Mouse (Mus musculus) right cerebral cortex, postnatal 25 days (tissue): ENCODE results near the gene Ctrc.
"Not testable (repeated sequence)": the region's sequence is repeated elsewhere in the genome, so short reads cannot be mapped to it uniquely, and the experiment has no call there.

Source experiments
- DNase-seq: peaks from one replicate; pipeline ENCODE4 v3.0.0; 2022

The Ctrc gene

DNA sequence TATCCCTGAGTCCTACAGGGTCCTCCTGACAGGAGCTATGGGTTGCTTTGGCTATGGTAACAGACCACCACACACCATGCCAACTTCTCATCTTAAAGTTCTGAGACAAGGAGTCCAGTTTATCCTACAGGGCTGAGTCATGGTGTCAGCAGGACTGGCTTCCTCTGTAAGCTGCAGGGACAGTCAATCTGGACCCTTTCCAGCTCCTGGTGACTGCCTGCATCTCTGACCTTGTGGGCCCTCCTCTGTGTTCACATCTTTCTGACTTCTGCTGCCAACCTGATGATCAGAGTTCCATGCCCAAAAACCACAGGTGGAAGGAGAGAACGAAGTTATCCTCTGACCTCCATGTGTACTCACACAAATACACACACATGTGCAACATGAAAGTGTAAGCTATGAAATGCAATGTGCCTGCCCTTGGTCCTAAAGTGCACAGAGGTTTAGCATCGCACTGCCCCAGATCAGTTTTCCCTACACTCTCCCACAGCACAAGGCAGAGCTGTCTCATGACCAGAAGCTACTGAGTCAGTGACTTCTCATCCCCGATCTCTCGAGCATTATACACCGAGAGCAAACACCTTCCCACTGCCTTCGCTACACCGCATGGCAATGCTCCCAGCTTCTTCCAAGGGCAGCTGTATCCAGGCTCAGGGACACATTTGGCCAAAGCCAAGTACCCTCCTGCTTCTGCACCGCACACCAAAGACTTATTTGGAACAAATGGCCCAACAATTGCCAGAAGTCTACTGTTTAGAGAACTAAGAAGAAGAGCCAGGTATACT lies 64.8 kb downstream of the Ctrc start:
- no peak for DNase-seq

DNA sequence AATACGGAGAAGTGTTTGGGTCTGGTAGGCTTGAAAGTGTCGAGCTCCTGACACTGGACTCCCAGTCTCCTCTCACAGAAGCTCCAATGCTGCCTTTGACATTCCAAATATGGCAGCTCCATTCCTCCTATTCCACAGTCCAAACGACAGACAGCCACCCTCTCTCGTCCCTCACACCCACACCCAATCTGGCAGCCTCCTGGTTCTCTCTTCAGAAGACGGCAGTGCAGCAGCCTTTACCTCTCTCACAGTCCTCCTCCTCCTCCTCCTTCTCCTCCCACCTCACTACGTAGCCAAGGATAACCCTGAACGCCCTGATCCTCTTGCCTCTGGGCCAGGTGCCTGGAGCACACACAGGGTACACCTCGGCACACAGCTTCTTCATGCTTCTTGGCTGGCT lies 66.3 kb downstream of the Ctrc start:
- DNase-seq, result peak; percentile 76

GRCm38 (mm10) chr4:141773019-141773418 lies 73.1 kb downstream of the Ctrc start:
- DNase-seq, result not testable (repeated sequence)

DNA sequence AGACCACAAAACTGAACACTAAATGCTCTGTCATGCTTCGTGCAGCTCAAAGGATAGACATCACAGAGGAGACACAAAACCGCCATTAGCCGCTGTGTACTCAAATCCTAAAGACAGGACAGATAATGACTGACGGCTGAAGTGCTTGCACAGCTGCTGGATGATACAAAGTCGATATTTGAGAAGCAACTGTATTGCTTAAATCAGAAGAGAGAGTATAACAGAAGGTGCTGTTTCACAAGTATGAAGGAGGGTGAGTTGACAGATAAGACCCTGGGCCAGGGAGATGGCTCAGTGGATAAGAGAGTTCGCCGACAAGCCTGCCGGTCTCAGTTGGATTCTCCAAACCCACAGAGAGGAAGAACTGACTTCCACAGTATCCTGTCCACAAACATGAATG lies 74.3 kb downstream of the Ctrc start:
- no peak for DNase-seq

GRCm38 (mm10) chr4:141769501-141770160 lies 76.5 kb downstream of the Ctrc start:
- no peak for DNase-seq

- DNase-seq, result no peak
Measured at GRCm38 (mm10) chr4:141767353-141768036, 78.7 kb downstream of the Ctrc start.

GRCm38 (mm10) chr4:141766668-141767352 lies 79.3 kb downstream of the Ctrc start:
- DNase-seq, result no peak

DNA sequence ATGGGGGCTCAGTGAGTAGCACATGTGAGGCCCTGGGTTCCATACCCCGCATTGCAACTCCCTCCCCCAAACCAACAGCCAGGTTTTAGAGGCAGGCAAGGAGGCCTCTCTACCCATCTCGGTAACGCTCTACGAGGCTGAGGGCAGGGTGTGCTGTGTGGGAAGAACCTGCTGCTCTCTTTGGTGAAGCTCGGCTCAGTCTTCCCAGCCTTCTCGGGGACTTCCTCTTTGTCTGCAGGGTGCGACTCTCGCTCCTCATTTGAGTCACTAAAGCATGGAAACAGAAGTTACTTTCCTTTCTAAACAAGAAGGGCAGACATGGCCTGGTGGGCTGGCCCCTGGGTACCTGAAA lies 79.9 kb downstream of the Ctrc start:
- DNase-seq, result no peak

GRCm38 (mm10) chr4:141765008-141765407 lies 81.2 kb downstream of the Ctrc start:
- no peak for DNase-seq
